Mouse (Mus musculus) spleen, postnatal 4 days (tissue): ENCODE data around the gene Unc5c.

Experiments used
- DNase-seq, 2 experiments: peaks; one replicate each; pipeline ENCODE4 v3.0.0; 2022; ENCODE audit warnings: low spot score in 2 of 2

Gene Unc5c

DNA sequence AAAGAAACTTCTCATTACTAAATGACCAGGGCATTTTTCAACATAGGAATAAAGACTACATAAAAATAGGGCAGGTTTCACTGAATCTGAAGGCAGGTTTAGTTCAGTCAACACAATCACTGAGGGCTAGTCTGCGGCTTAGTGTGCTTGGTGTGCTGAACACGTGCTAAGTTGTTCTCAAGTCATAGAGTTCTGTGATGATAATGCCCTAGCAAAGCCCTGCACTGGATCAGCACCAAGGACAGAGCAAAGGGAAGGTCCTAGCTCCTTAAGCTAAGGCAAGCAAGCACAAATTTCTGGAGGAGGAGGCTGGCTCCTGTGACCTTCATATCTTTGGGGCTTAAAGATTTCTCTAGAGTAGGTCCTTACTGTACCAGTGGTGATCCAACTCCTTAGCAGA, 346.3 kb downstream of the Unc5c start:
- DNase-seq: no peak

DNA sequence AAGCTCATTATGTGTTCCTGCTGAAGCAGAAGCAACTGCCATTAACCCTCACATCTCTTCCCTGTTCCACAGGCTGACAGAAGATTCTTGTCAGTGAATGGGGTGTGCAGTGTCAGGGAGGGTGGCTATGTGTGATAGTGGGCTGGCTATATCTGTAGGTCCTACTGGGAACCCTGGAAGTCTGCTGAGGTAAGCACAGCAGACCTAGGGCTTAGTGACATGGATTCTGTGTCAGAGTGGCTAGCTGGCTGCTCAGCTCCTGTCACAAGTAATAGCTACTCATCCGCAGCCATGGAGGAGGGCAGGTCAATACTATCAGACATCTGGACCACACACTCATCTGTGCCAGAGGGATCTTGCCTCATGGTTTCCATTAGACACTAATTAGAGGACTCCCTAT, 349.8 kb downstream of the Unc5c start:
- no peak for DNase-seq

DNA sequence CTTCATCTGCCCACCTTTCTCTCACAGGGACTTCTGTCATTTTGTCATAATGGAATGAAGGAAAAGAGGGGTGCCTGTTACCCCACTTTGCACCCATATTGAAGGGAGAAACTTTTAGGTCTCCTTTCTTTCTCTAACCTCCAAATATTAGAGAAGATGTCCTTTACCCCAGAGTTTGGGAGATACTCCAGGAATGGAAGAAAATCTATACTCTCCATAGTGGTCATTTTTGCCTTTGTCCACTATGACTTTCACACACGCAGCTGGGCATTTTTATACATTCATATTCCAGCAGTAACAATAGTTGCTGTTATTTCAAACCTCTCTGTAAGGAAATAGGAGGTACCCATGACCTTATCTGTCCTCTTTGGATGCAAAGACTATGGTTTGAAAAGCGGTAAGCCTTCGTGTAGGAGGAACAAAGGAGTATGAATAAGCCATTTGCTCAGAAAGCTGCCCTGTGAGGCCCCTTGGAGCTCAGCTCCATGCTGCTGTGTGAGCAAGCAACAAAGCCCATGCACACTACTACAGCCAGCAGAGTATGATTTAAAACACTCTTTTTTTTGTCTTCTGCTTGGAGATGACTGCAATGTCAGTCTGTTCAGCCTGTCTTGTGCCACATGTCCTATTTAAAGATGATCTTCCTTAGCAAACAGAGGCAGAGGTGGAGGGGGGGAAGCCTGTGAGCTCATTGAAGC, 353.7 kb downstream of the Unc5c start:
- DNase-seq: no peak

DNA sequence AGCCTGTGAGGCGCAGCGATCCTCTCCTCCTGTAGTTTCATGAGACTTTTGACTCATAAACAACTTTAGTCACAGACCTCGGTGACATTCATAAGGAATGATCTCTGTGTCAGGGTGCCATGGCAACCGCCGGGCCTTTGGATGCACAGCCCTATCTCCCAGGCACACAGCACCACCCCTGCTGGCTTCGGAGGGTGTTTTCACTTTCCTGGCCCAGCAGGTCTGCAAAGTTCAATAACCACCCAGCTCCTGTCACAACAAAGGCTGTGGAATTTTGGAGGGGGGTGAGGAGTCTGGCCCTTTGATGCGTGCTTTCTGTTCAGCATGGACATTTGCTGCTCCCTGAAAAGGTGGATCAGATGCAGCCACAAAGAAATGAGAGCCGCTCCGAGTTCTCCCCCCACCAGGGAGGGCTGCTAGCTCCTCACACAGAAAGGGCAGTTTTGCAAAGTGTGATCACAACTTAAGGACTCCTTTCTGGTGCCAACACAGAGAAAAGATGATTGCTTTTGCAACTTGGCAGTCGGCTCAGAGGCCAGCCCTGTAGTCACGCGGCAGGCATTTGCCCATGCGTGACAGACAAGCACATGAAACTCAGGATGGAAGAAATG, 354.4 kb downstream of the Unc5c start:
- DNase-seq: no peak

DNA sequence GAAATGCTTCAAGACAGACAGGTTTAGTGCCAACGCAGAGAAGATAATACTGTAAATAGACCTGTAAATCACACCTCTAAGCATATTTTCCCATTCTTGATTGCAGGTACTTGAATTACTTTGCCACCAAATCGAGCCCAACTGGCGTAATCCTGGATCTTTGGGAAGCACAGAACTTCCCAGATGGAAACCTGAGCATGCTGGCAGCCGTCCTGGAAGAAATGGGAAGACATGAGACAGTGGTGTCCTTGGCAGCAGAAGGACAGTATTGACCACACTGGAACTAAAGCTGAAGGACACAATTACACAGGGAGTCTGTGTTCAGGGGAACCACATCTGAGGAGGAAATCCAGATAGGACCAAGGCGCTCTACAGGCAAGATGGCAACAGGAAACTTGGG, 363.3 kb downstream of the Unc5c start:
- no peak for DNase-seq

DNA sequence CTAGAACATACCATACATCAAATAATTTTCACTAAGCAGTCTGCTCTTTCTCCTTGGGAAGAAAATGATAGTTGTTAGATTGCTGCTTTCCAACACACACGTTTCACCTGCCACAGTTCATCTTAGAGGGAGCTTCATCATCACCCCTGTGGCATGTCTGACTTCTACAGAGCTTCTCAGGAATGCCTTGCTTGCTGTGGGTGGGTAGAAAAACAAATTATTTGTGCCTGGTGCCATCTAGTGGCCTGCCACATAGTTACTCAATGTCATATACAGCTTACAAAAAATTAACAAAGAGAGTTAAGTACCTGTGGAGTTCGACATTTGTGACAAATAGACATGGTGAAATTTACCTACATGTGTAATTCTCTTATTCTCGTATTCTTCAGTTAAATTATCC, 366.1 kb downstream of the Unc5c start:
- no peak for DNase-seq

DNA sequence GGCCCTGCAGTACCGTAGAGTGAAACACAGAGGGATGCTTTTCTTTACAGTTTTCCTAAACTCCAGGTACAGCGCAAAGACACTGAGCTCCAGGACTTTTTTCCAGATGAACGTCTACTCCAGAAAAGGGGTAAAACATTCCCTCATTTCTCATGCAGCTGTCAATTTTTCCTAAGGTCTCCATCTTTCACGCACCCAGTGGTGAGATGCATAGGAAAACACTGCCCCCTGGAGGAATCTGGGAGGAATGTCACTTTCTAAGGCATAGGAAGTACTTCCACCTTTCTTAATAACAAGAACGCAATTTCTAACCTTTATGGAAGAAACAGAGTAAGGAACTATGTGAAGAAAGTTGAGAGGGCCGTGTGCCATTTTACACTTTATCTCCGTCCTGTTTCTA, 373.8 kb downstream of the Unc5c start:
- no peak for DNase-seq

DNA sequence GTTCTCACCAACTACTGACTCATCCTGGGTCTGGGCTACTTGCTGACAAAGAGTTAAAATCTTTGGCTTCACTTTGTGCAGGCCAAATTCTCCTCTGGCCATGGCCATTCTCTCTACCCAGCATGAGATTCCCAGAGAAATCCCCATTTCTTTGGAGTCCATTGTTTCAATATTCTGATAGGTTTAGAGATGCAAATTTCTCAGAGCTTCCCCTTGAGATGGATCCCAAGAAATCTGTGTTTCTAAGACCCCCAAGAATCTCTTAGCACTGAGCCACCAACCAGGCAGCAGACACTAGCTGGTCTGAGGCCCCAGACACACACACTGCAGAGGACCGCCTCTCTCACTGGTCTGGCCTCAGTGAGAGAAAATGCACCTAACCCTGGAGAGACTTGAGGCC, 384.2 kb downstream of the Unc5c start:
- DNase-seq: no peak

DNA sequence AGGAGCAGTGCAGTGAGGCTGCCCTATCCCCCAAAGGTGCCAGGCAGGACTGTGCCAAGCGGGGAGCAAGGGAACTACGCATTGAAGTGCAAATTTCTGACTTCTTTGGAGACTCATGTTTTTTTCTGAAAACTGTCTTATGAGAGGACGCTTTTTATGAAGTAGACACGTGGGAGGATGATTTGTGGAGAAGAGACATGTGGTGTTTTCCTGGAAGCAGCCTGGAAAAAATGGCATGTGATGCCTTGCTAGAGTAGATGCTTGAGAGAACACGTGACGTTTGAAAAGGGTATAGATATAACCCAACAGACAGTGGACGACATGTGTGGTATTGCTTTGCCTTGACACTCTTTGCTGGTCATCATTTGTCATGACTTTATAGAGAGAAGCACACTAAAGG, 385.1 kb downstream of the Unc5c start:
- no peak for DNase-seq

DNA sequence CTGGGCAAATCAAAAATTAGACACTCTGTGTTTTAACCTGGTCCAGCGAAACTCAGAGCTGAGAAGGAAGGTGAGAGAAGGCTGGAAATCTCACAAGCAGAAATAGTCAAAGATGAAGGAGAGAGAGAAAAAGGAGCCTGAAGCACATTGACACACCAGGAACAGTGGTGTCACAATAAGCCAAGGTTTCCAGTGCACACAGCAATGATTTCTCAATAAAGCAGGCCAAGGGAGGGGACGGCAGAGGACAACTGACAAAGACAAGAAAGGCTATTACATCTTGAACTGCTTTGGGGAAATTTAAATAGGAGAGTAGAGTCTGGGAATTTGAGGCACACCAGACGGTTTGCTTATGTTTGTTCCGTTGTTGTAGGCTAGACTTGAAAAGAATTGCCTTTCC, 389.3 kb downstream of the Unc5c start:
- no peak for DNase-seq

DNA sequence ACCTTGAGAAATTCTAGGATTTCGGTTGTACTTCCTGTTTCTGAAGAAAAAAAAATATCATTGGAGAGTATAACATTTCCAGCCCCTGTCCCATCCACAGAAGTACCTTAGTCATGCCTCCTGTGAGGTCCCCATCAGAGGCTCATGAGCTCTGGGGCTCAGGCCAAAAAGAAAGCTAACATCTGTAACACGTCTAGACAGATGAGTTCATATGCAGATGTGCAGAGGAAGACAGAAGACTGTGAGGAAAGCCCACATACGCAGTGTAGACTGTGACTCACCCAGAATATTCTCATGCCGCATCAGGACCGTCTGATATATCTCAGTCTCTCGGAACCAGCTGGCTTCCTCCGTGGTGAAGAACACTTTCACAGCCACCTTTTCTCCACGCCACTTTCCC, 392.1 kb downstream of the Unc5c start:
- no peak for DNase-seq

DNA sequence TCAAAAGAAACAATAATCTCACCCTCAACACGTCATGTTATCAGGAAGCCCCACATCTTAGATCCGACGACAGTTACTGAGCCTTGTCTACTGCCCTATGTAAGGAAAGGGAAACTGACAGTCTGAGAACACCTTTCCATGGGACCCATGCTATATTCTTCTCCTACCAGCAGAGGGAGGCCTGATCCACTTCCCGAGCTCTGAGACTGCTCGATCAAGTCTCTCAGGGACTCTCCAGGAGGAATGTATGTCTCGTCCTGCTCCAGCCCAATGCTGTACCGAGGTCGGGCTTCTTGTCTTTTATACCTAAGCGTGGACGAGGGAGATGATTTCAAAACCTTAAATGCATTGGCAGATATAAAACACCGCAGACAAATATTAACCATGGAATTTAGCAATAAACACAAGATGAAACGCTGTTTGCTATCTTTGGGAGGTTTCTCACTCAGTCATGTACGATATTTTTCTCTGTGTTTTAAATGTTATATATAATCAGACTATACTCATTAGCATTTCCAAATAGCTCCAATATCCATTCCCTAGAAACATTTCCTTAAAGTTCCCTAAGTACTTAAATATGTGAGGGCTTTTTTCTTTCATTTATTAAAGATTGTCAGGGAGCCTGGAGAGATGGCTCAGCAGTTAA, 397.9 kb downstream of the Unc5c start:
- DNase-seq: no peak

DNA sequence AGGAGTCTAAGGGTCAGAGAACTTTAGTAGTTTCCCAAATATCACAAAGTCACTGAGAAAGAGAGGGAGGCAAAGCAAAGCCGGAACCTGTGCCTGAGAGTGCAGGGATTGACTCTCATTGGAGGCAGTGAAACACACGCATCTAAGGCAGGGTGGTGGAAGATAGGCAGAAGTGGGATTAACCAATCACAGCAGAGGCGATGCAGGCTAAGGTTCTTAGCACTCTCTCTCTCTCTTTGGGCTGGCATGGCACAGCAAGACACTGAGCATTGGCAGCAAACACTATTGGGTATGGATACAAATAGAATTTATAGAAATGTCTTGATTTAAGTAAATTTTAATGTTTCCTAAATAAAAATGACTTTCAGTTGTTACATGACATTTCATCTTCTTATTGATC, 406.8 kb downstream of the Unc5c start:
- no peak for DNase-seq

DNA sequence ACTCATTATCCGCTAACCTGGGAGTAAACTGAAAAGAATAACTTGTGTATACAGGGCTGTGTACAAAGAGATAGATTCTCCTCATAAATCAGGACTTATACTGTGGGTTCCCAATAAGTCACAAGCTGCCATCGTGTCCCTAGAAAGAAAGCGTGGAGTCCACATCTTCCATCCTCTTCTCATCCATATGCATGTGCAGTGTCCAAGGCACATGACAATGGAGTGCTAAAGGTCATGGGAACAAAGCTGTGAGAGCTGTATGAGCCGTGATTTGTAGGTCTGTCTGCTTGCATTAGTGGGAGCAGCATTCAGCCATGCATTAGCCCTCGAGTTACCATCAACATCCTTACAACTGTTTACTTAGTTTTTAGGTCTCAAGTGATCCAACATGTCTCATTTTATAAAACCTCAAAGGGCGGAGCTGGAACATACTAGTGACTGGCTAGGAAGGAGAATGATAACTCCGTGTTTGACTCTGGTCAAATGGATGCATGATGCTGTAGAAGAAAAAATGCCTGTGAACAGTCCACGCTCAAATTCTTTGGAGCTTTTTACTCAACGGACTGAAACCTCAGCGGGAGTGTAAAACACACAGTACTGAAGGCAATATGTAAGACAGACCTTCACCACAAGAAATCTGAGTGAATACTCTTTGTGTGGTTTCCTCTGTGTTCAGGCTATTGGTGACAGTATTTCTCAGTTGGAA, 407.5 kb downstream of the Unc5c start:
- DNase-seq: no peak

DNA sequence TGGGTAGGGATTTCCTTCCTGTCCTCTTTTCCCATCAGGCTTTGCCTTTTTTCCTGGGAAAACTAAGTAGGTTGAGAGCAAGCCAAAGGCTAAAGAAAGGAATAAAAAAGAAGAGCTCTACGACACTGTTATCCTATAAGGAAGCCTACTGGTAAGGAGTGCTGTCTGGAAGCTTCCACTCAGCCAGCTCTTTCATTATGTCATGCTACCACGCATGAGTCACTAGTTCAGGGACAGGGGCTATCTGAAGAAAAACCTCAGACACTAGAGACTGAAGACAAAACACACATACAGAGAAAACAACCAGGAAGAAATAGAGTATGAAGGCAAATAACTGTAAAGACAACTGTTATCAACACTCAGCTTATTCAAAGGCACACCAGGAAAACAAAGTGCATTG, 417.5 kb downstream of the Unc5c start:
- no peak for DNase-seq

DNA sequence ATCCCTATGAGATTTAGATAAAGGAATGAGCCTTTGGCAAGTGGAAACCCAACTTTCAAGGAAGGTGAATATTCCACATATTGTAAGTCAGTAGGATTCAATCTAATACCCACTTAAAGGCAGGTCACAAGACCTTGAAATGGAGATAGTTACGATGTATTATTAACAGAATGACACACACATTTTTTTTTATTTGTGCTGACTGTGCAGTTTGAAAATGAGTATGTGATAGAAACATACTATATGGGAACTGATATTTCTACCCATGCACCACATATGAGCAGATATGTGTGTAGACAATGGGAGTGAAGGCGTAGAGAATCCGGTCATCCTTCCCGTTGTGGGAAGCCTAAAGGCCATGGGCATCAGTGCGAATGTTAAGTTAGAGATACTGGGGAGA, 419.2 kb downstream of the Unc5c start:
- DNase-seq: no peak
